Mouse (Mus musculus) forebrain, embryonic 15.5 days (tissue): ENCODE measurements around the gene Castor1. TPM values are rescaled to one million over a fixed set of nuclear protein-coding genes. Genes with fewer than 3 reads are reported as not detected.
"Not testable (repeated sequence)": the region's sequence is repeated elsewhere in the genome, so short reads cannot be mapped to it uniquely, and the experiment has no call there.

ENCODE experiments used
- ATAC-seq: fragments of 200-750 bp; cut with Nextera tagmentation; replicated peaks from 2 replicates; pipeline ENCODE4 v1.8.0; 2017; ENCODE audit warnings: mild to moderate bottlenecking, moderate TSS enrichment, moderate library complexity
- H3K27ac ChIP-seq: fragments of 300-500 bp; sonication (generic); replicated peaks from 2 replicates; pipeline ENCODE4 v1.5.1; 2015; ENCODE audit warnings: mild to moderate bottlenecking, inconsistent platforms
- H3K27me3 ChIP-seq: fragments of 300-500 bp; sonication (generic); 2 replicates; pipeline ENCODE4 v1.6.1; 2015; ENCODE audit warnings: inconsistent platforms
- H3K36me3 ChIP-seq: fragments of 300-500 bp; sonication (generic); 2 replicates; pipeline ENCODE4 v1.6.1; 2015; ENCODE audit warnings: mild to moderate bottlenecking, inconsistent platforms
- H3K4me1 ChIP-seq: fragments of 300-500 bp; sonication (generic); 2 replicates; pipeline ENCODE4 v1.6.1; 2015; ENCODE audit warnings: inconsistent platforms
- H3K4me2 ChIP-seq: fragments of 300-500 bp; sonication (generic); replicated peaks from 2 replicates; pipeline ENCODE4 v1.6.1; 2015; ENCODE audit warnings: mild to moderate bottlenecking, inconsistent platforms
- H3K4me3 ChIP-seq: fragments of 300-500 bp; sonication (generic); 2 replicates; pipeline ENCODE4 v1.5.1; 2015; ENCODE audit warnings: mild to moderate bottlenecking, inconsistent platforms
- H3K9ac ChIP-seq: fragments of 300-500 bp; sonication (generic); replicated peaks from 2 replicates; pipeline ENCODE4 v1.6.1; 2015; ENCODE audit warnings: mild to moderate bottlenecking, inconsistent platforms
- H3K9me3 ChIP-seq: fragments of 300-500 bp; sonication (generic); 2 replicates; pipeline ENCODE4 v1.6.1; 2016; ENCODE audit warnings: inconsistent platforms
- WGBS: fragments of 180-500 bp; shearing (Covaris S2); methylation state at CpG from one replicate; pipeline ENCODE4 v1.1.7; 2015; ENCODE audit warnings: mixed read lengths; 5-methylcytosine and 5-hydroxymethylcytosine counted together
- polyA plus RNA-seq: library from polyadenylated mRNA; unstranded; fragments of >200 nt; fragmentation: Nextera tagmentation; extraction: Ambion mirVana; gene quantifications from 2 replicates; pipeline ENCODE4 v1.2.1, GENCODE M21; 2015

The Castor1 gene
- 1.4 and 1.5 TPM in 2 replicates for polyA plus RNA-seq

DNA sequence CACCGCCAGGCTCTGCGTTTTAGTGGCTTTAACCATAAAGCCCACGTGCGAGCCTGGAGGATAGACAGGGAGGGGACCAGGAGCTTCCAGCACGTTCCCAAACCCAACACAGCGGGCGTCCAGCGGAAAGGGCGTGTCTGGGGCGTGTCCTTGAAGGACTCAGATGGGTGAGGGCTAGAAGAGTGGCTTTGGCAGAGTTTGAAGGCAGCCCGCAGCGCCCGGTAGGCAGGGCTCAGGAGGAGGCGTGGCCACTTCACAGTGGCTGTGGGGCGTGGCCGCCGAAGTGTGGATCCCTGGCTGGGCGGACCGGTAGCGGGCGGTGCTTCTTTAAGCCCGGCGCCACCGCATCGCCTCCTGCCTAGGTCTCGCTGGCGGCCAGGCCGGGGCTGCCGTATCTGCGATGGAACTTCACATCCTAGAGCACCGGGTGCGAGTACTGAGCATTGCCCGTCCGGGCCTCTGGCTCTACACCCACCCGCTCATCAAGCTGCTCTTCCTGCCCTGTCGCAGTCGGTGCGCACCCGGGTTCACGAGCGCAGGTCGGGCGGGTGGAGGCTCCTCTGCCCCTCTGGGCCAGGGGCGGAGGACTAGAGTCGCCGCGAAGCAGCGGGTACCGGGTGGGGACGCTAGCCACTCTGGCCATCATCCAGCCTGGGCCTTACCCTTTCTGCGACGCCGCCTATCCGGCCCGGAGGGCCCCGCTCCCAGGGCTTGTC is at the start of gene Castor1:
TSS of gene Castor1 (plus strand) at position 312 of the 716 bp plus-strand sequence.
- peaks cover 4% of the 10 kb centered on the region; the same call in 1 of the 2 replicates for H3K36me3 ChIP-seq
- H3K4me1 ChIP-seq = peaks cover 8% of the 10 kb centered on the region
- no peaks in the 10 kb centered on the region for H3K9me3 ChIP-seq
- peak within 1 kb of the TSS; percentile 40 for H3K4me3 ChIP-seq
- H3K9ac ChIP-seq = peak within 1 kb of the TSS; percentile 37
- H3K27ac ChIP-seq = no peak within 1 kb of the TSS
- WGBS = 1% methylated on average over 56 of the region's 56 CpGs
- peak within 1 kb of the TSS; percentile 63 for H3K4me2 ChIP-seq
- H3K27me3 ChIP-seq = peaks cover 24% of the 10 kb centered on the region
- ATAC-seq = peak; percentile 56

- Histone ChIP-seq H3K27ac (no peak overlapping the region), H3K4me2 (no peak overlapping the region), H3K36me3 (peaks cover 99% of the 10 kb centered on the region), H3K9me3 (no peaks in the 10 kb centered on the region), H3K4me1 (no peaks in the 10 kb centered on the region), H3K27me3 (no peaks in the 10 kb centered on the region), H3K4me3 (no peak overlapping the region), H3K9ac (no peak overlapping the region)
- WGBS = 89% methylated on average over 5 of the region's 5 CpGs
- ATAC-seq = no peak
These were observed 43.4 kb upstream of the Castor1 start for GRCm38 (mm10) chr11:4174586-4174985.

- H3K9me3 ChIP-seq = no peaks in the 10 kb centered on the region
- WGBS = 74% methylated on average over 4 of the region's 4 CpGs
- no peaks in the 10 kb centered on the region for H3K27me3 ChIP-seq
- no peaks in the 10 kb centered on the region for H3K4me1 ChIP-seq
- H3K4me3 ChIP-seq = no peak overlapping the region
- no peak overlapping the region for H3K4me2 ChIP-seq
- peaks cover 98% of the 10 kb centered on the region for H3K36me3 ChIP-seq
- H3K27ac ChIP-seq = no peak overlapping the region
- no peak for ATAC-seq
- no peak overlapping the region for H3K9ac ChIP-seq
These were observed 40.3 kb upstream of the Castor1 start for GRCm38 (mm10) chr11:4177716-4178115.

- H3K9ac ChIP-seq = no peak overlapping the region
- no peak overlapping the region for H3K4me2 ChIP-seq
- no peak overlapping the region for H3K4me3 ChIP-seq
- H3K36me3 ChIP-seq = peaks cover 62% of the 10 kb centered on the region
- H3K9me3 ChIP-seq = no peaks in the 10 kb centered on the region
- 10% methylated on average over 1 of the region's 1 CpGs for WGBS
- no peak for ATAC-seq
- peaks cover 11% of the 10 kb centered on the region for H3K4me1 ChIP-seq
- H3K27me3 ChIP-seq = no peaks in the 10 kb centered on the region
- H3K27ac ChIP-seq = 0 out of 2 replicates have a peak overlapping the region, but pooled peaks have one; percentile 15
These were observed 36.0 kb upstream of the Castor1 start for GRCm38 (mm10) chr11:4182061-4182460.

DNA sequence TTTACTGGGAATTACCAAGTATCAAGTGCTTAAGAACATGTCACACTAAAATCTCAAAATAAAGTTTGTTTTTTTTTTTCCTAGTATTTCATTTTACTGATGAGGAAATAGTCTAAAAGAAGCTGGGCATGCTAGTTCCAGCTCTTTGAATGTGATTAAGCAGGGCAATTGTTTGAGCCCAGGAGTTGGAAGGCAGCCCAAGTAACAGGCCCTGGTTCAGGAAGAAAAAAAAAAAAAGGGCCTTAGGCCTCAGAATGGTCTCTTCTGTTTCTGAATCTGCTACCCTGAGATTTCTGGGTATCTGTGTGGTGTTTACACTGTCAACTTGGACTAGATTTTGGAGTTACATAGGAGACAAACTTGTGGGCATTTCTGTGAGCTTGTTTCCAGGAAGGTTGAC is 34.5 kb upstream of the Castor1 start:
- Histone ChIP-seq H3K36me3 (peaks cover 47% of the 10 kb centered on the region), H3K4me2 (no peak overlapping the region), H3K27ac (peak overlapping the region; percentile 23; the same call in 1 of the 2 replicates), H3K4me3 (no peak overlapping the region), H3K4me1 (peaks cover 20% of the 10 kb centered on the region), H3K27me3 (no peaks in the 10 kb centered on the region), H3K9ac (no peak overlapping the region), H3K9me3 (no peaks in the 10 kb centered on the region)
- no peak for ATAC-seq

GRCm38 (mm10) chr11:4184251-4184952 is 33.6 kb upstream of the Castor1 start:
- Histone ChIP-seq H3K4me2 (no peak overlapping the region), H3K4me3 (no peak overlapping the region), H3K27me3 (no peaks in the 10 kb centered on the region), H3K27ac (no peak overlapping the region), H3K9me3 (no peaks in the 10 kb centered on the region), H3K36me3 (peaks cover 38% of the 10 kb centered on the region), H3K4me1 (peaks cover 20% of the 10 kb centered on the region), H3K9ac (no peak overlapping the region)
- 70% methylated on average over 4 of the region's 4 CpGs for WGBS
- ATAC-seq = no peak

DNA sequence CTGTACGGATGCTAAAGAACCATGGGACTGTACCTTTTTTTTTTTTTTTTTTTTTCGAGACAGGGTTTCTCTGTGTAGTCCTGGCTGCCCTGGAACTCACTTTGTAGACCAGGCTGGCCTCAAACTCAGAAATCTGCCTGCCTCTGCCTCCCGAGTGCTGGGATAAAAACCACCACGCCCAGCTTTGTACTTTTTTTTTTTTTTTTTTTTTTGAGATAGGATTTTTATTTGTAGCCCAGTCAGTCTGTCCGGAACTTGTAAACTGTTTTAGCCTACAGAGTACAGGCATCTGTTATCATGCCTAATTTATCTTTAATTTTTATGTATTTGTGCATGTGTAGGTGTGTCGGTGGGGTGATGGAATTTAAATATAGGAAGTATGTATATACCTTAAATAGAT is 32.5 kb upstream of the Castor1 start:
- not testable (repeated sequence) for H3K9ac ChIP-seq, H3K4me2 ChIP-seq, H3K4me3 ChIP-seq, H3K27me3 ChIP-seq, ATAC-seq, H3K27ac ChIP-seq, H3K9me3 ChIP-seq
- WGBS = 90% methylated on average over 6 of the region's 6 CpGs
- peaks cover 27% of the 10 kb centered on the region for H3K36me3 ChIP-seq
- peaks cover 24% of the 10 kb centered on the region for H3K4me1 ChIP-seq

- Histone ChIP-seq H3K27me3 (no peaks in the 10 kb centered on the region), H3K27ac (peak within 1 kb of the TSS; percentile 60; the same call in 1 of the 2 replicates), H3K9ac (peak within 1 kb of the TSS; percentile 76), H3K36me3 (peaks cover 15% of the 10 kb centered on the region), H3K9me3 (no peaks in the 10 kb centered on the region), H3K4me2 (peak within 1 kb of the TSS; percentile 82), H3K4me1 (peaks cover 24% of the 10 kb centered on the region), H3K4me3 (peak within 1 kb of the TSS; percentile 80)
- peak; percentile 99 for ATAC-seq
- WGBS = under 1% methylated on average over 70 of the region's 71 CpGs
These were observed 31.3 kb upstream of the Castor1 start, which contains the start of gene Tbc1d10a for GRCm38 (mm10) chr11:4186486-4187317. Gene Tbc1d10a, plus strand, starts transcription at chr11:4186789.

DNA sequence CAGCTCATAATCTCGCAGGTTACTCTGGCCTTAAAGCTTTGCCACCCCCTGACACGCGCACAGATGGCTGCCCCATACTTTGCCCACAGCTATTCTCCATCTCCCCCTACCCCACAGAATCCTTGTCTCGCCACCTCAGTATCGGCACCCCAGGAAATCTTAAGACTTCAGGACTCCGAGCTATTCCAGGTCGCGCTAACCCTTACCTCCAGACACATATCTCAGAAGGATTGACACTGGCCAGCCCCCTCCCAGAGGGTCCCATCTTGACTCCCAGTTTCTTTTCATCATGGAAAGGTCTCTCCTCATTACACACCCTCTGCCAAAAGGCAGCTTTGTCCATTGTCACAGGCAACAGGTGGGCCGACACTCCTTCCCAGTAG is 30.7 kb upstream of the Castor1 start:
- WGBS = 14% methylated on average over 9 of the region's 9 CpGs
- Histone ChIP-seq H3K4me1 (peaks cover 24% of the 10 kb centered on the region), H3K27ac (0 out of 2 replicates have a peak overlapping the region, but pooled peaks have one; percentile 60), H3K9me3 (no peaks in the 10 kb centered on the region), H3K27me3 (no peaks in the 10 kb centered on the region), H3K4me2 (peak overlapping the region; percentile 82), H3K9ac (peak overlapping the region; percentile 76), H3K36me3 (peaks cover 10% of the 10 kb centered on the region), H3K4me3 (peak overlapping the region; percentile 80)
- no peak for ATAC-seq

DNA sequence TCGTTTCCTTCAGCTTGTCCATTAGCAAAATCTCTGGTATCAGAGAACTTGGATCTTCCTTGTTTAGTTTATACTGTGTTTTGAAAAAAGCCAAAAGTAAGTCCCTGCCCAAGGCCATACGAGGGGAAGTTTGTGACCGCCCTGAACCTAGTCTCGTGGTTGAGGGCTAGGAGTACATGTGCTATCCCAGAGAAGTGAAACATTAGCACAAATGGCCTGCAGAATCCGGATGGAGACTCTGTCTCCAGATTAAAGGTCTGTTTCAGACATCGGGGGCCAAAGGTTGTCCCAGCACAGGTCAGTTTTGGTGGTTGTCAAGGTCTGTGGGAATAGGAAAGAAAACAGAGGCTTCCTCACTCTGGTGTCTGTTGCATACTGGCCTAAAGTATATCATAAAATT is 28.8 kb upstream of the Castor1 start:
- no peak overlapping the region for H3K27ac ChIP-seq
- ATAC-seq = no peak

GRCm38 (mm10) chr11:4190677-4191076 is 27.3 kb upstream of the Castor1 start:
- no peak overlapping the region for H3K9ac ChIP-seq
- H3K4me1 ChIP-seq = peaks cover 17% of the 10 kb centered on the region
- no peaks in the 10 kb centered on the region for H3K36me3 ChIP-seq
- WGBS = 65% methylated on average over 3 of the region's 3 CpGs
- H3K9me3 ChIP-seq = no peaks in the 10 kb centered on the region
- H3K4me3 ChIP-seq = no peak overlapping the region
- H3K27me3 ChIP-seq = no peaks in the 10 kb centered on the region
- no peak overlapping the region for H3K27ac ChIP-seq
- no peak overlapping the region for H3K4me2 ChIP-seq
- no peak for ATAC-seq

More for the DNA sequence above, 28.8 kb upstream of the Castor1 start:
- Histone ChIP-seq H3K4me1 (peaks cover 17% of the 10 kb centered on the region), H3K4me3 (no peak overlapping the region), H3K9ac (no peak overlapping the region), H3K36me3 (no peaks in the 10 kb centered on the region), H3K4me2 (no peak overlapping the region), H3K9me3 (no peaks in the 10 kb centered on the region), H3K27me3 (no peaks in the 10 kb centered on the region)
- 83% methylated on average over 6 of the region's 6 CpGs for WGBS

DNA sequence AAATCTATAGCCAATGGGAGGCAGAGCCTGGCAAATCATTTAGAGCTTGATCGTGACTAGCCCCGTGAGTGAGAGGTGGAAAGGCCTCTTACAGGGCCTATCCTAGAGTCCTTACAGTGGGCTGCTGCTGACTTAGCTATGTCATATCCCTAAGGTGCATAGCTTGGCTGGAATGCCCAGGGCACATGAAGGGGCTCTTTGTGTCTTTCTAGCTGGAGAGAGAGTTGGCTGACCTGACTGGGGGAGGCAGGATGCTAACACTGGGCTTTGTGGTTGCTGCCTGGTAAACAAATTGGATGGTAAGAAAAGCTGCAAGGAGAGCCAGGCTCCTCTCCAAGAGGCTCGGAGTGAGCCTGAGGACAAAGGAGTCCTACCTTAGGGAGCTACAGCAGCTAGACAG is 25.3 kb upstream of the Castor1 start:
- H3K9ac ChIP-seq = no peak overlapping the region
- no peaks in the 10 kb centered on the region for H3K27me3 ChIP-seq

More for the DNA sequence above, 25.3 kb upstream of the Castor1 start:
- Histone ChIP-seq H3K36me3 (no peaks in the 10 kb centered on the region), H3K4me1 (peaks cover 7% of the 10 kb centered on the region), H3K4me3 (no peak overlapping the region), H3K27ac (no peak overlapping the region), H3K4me2 (no peak overlapping the region), H3K9me3 (no peaks in the 10 kb centered on the region)
- ATAC-seq = no peak
- 69% methylated on average over 3 of the region's 3 CpGs for WGBS
